Mouse (Mus musculus) heart, embryonic 11.5 days (tissue): ENCODE measurements around the gene Sycp2l. TPM values are rescaled to one million over a fixed set of nuclear protein-coding genes. Genes with fewer than 3 reads are reported as not detected.

Source experiments
- ATAC-seq: fragments of 200-750 bp; cut with Nextera tagmentation; replicated peaks from 2 replicates; pipeline ENCODE4 v1.8.0; 2017; ENCODE audit warnings: moderate library complexity; ENCODE audit not compliant: insufficient number of reproducible peaks, low FRiP score, low TSS enrichment
- H3K27ac ChIP-seq: fragments of 300-500 bp; sonication (generic); 2 replicates; pipeline ENCODE4 v1.5.1; 2014; ENCODE audit warnings: mild to moderate bottlenecking, low read depth, low read length
- H3K27me3 ChIP-seq: fragments of 300-500 bp; sonication (generic); 2 replicates; pipeline ENCODE4 v1.6.1; 2014; ENCODE audit warnings: mild to moderate bottlenecking, low read length, mixed read lengths; ENCODE audit not compliant: control insufficient read depth, insufficient read depth
- H3K36me3 ChIP-seq: fragments of 300-500 bp; sonication (generic); 2 replicates; pipeline ENCODE4 v1.6.1; 2014; ENCODE audit warnings: mild to moderate bottlenecking, low read length, moderate library complexity, mixed read lengths; ENCODE audit not compliant: control insufficient read depth, insufficient read depth
- H3K4me1 ChIP-seq: fragments of 300-500 bp; sonication (generic); 2 replicates; pipeline ENCODE4 v1.6.1; 2014; ENCODE audit warnings: low read length; ENCODE audit not compliant: control insufficient read depth, insufficient read depth
- H3K4me2 ChIP-seq: fragments of 300-500 bp; sonication (generic); 2 replicates; pipeline ENCODE4 v1.6.1; 2014; ENCODE audit warnings: mild to moderate bottlenecking, moderate library complexity
- H3K4me3 ChIP-seq: fragments of 300-500 bp; sonication (generic); 2 replicates; pipeline ENCODE4 v1.5.1; 2014; ENCODE audit warnings: low read depth, low read length
- H3K9ac ChIP-seq: fragments of 300-500 bp; sonication (generic); 2 replicates; pipeline ENCODE4 v1.6.1; 2014; ENCODE audit warnings: mild to moderate bottlenecking, low read depth, low read length, moderate library complexity
- H3K9me3 ChIP-seq: fragments of 300-500 bp; sonication (generic); replicated peaks from 2 replicates; pipeline ENCODE4 v1.6.1; 2016; ENCODE audit warnings: low read length; ENCODE audit not compliant: control insufficient read depth
- WGBS: fragments of 180-500 bp; shearing (Covaris S2); extraction: QIAGEN DNeasy Blood & Tissue Kit; methylation state at CpG from one replicate; pipeline ENCODE4 v1.1.7; 2014; ENCODE audit not compliant: insufficient replicate concordance; 5-methylcytosine and 5-hydroxymethylcytosine counted together
- polyA plus RNA-seq: library from polyadenylated mRNA; unstranded; fragments of >200 nt; fragmentation: Nextera tagmentation; extraction: Ambion mirVana; gene quantifications from 2 replicates; pipeline ENCODE4 v1.2.1, GENCODE M21; 2014

Sycp2l gene
- polyA plus RNA-seq, 1 experiment from 2014 or later: not detected

GRCm38 (mm10) chr13:41220304-41220834, 106.3 kb downstream of the Sycp2l start, which contains the start of gene Elovl2:
Elovl2 (minus strand) TSS chr13:41220405.
- ATAC-seq: peak; percentile 91
- Histone ChIP-seq H3K36me3 (no peaks in the 10 kb centered on the region), H3K9ac (peak within 1 kb of the TSS; percentile 69), H3K27ac (no peak within 1 kb of the TSS), H3K4me1 (no peaks in the 10 kb centered on the region), H3K9me3 (no peaks in the 10 kb centered on the region; the same call in 1 of the 2 replicates), H3K4me3 (peak within 1 kb of the TSS; percentile 48), H3K4me2 (peak within 1 kb of the TSS; percentile 62), H3K27me3 (peaks cover 3% of the 10 kb centered on the region; the same call in 1 of the 2 replicates)
- WGBS: 2% methylated on average over 43 of the region's 77 CpGs

Other genes starting within 250 kb of the Sycp2l start
- 62.8 and 70.1 TPM in 2 replicates for gene Pak1ip1, start 113.3 kb upstream of the Sycp2l start, polyA plus RNA-seq
- 302 and 305 TPM in 2 replicates for gene Tmem14c, start 98.0 kb upstream of the Sycp2l start, polyA plus RNA-seq
- 0.17 and 0.30 TPM in 2 replicates for gene Mak, start 34.6 kb upstream of the Sycp2l start, polyA plus RNA-seq
- gene Gcm2, start 3.3 kb upstream of the Sycp2l start, polyA plus RNA-seq: not detected in 2 replicates
- 1.9 and 3.7 TPM in 2 replicates for gene Elovl2, start 106.1 kb downstream of the Sycp2l start, polyA plus RNA-seq
- gene Smim13, start 135.5 kb downstream of the Sycp2l start, polyA plus RNA-seq: 8.7 and 12.9 TPM in 2 replicates
- gene Gm17364, start 159.7 kb downstream of the Sycp2l start, polyA plus RNA-seq: not detected in 2 replicates